Mouse (Mus musculus): ENCODE results near the gene Slc25a44.
"Not testable (repeated sequence)": the region's sequence is repeated elsewhere in the genome, so short reads cannot be mapped to it uniquely, and the experiment has no call there.

Slc25a44 gene

DNA sequence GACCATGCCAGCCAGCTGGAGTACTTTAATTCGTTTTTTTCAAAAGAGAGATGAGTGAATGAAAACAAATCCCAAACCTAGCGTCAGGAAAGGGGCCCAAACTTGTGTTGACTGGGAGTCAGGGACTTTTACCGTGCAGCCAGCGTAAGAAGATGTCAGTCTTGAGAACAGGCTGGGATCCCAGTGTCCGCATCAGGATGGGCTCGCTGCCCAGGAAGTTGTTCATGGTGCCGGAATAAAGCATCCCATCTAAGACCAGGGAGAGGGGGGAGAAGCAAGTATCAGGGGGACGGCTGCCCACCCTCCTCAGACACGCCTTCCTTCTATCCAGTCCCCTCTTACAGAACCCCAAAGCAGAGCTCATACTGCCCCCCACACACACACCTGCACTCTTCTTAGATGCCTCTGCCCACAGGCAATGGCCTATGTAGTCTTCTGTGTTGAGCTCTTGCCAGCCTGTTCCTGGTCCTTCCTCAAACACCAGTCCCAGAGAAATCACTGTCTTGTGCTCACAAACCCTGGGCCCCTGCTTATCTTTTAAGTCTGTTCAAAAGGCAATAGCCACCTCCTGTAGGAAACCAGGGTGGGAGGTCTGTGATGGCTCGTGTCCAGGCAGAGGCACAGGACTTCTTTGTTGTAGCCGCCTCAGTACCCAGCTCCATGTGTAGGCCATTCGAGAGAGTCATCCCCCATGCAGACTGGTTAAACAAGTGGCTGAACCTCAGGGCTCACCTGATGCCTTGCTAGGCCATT is 25.6 kb upstream of the Slc25a44 start:
- no peak for DNase-seq (ENCODE audit: low spot score in 2 of 2)

DNA sequence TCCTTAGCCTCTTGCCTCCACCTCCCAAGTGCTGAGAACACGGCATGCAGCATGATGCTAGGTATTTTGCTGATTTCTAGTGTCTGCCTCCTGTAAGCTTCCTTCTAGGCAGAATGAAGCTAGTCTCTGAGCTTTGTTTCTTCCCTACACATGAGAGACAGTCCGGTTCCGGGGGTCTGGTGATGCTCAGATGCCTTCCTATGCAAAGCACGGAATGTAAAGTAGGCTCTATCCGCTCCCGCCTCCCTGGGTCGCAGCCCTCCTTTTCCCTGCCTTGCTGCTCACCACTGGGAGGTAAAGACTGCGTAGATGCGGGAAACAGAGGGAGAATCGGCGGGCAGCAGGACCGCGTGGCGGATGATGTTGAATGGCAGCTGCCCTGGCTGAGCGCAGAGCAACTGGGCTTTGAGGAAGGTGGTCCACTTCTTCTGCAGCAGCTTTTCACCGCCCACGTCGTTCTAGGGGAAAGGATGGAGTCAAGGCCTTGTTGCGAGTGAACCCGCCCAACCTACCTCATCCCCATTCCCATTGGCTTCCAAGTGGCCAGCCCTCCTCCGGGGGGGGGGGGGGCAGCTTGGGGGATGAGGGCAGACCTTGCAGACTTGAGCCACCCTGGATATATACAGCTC is 24.6 kb upstream of the Slc25a44 start:
- peak in 1 of 2 experiments; percentile 44 for DNase-seq (ENCODE audit: low spot score in 2 of 2)

DNA sequence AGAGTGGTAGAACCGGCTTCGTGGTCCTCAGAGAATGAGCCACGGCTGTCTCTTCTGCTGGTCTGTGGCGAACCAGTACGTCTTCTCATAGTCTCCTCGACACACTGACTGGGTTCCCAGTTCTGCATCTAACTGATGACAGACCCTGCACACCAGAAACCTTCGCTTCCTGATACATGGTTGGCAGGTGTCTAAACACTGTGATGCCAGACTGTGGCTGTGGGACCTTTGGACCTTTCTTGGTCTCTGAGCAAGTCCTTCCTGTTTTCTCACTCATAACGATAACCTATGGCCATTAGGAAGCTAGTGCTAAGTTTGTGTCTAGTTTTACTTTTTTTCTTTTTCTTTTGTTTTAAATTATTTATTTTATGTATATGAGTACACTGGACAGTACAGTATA is 23.5 kb upstream of the Slc25a44 start:
- DNase-seq (ENCODE audit: low spot score in 2 of 2), result no peak

DNA sequence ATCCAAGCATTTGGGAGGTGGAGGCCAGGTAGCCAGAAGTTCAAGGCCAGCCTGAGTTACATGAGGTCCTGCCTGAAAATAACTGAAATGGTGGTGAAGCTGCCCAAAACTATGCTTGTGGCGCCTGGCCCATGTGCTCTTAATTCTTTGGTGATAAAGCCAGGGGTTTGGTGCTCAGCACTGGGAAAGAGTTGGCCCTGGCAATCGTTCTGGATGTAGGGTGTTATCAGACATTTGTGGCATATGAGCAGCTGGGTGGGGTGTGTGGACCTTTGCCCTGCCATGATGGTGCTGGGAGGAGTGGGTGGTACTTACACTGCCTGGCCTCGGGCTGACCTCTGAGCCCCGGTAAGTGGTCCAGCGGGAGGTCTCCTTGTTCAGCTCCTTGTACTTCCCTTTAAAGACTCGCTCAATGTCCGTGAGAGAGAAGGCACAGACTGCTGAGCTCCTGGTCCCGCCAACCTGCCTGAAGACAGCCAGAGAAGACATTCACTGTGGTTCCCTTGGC is 22.8 kb upstream of the Slc25a44 start:
- DNase-seq (ENCODE audit: low spot score in 2 of 2), result no peak

DNA sequence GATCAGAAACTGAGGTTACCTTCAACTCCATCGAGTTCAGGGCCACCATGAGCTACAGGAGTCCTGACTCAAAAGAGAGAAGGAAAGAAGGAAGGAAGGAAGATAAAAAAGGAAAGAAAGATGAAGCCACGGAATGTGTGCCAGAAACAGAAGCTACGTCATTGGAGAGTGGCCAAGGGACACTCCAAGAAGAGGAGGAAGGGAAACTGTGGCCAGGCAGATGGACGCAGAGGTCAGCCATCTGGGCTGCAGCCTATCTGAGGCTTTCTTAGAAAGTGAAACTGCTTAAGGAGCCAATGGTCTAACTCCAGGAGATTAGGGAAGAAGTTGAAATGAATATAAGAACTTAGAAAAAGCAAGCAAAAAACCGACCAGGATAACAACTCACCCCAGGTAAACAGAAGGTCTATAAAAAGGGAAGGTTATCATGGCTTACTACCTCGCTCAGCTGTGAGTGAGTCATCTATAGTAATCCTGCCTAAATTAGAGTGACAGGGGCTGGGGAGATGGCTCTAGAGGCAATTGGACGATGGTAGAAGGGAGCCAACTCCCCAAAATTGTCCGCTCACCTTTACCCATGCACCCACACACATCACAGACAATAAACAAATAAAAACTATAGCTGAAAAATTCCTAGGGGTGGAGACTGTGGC is 21.7 kb upstream of the Slc25a44 start:
- no peak for DNase-seq (ENCODE audit: low spot score in 2 of 2)

DNA sequence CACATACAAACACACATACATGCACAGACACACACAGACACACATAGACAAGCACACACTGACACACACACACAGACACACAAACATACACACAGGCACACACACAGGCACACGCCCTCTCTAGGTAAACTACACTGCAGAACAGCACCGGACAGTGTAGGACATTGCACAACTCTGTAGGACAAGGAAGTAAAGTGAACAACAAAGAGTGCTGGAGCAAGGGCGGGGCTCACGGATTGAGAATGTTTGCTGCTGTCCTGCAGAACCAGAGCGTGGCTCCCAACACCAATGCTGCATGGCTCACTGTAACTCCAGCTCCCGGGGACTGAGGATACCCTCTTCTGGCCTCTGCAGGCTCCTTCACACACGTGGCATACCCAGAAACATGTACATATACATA is 17.9 kb upstream of the Slc25a44 start:
- DNase-seq (ENCODE audit: low spot score in 2 of 2), result no peak

DNA sequence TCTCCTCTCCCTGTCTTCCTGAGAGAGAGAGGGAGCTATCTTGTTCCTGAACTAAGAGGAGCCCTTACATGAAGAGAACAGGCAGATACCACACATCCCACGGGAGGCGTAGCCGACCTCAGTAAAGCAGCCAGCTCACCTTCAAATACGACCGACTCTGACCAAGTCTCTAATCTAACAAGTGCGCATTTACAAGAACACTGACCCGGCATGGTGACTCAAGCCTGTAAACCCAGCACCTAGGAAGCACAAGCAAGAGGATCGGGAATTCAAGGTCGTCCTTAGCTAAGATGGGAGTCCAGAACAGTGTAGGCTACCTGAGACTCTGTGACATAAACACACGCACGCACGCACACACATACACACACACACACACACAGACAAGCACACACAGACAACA is 17.5 kb upstream of the Slc25a44 start:
- DNase-seq (ENCODE audit: low spot score in 2 of 2), result no peak

DNA sequence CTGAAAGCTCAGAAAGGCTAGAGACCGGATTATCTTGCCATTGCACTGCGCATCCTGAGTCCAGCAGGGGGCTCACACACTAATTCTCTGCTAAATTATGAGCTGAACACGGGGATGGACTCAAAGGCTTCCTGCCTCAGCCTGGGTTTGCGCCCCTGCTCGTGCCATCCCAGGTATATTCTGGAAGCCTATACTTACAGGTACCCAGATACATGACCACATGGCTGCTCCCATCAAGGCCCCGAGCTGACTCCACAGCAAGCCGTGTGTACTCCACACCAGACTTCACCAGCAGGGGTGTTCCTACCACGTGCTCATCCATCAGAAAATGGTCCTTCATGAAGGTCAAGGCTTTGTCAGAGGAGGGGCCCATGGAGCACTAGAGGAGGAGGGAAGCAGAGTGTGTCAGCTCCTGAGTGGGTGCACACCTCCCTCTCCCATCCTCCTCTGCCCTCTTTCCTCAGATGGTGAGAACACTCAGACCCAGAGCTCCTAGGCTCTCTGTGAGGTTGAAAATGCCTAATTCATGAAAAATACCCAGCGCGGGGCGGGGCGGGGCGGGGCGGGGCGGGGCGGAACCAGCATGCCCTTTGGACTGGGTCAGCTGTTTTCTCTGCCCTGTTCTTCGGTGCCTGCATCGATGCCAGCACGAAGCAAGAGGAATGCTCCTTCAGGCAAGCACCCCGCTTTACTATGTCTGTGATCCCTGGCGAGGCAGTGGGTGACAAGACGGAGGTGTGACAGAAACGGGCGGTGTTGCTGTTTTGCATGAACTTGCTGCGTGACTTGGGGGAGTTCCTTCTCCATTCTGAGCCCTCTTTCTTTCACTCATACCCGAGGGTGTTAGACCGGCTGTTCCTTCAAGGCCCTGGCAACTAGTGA is 15.8 kb upstream of the Slc25a44 start:
- DNase-seq (ENCODE audit: low spot score in 2 of 2), result no peak

DNA sequence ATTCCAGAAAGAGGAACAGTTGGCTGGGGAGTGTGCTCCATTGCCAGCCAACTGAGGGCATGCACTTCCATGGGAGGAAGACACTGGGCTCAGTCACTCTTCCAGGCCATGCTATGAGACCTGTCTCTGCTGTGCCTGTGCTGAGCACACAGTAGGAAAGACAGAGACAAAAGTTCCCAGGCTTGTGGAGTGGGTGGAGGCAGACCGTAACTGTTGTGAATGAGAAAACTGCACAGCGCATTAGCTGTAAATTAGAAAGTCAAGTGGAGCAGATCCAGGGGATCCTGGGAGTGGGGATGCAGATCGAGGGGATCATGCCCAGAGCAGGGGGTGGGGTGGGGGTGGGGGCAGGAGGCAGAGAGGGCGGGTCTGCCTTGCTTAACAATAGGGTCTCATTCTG is 14.6 kb upstream of the Slc25a44 start:
- DNase-seq (ENCODE audit: low spot score in 2 of 2), result no peak

DNA sequence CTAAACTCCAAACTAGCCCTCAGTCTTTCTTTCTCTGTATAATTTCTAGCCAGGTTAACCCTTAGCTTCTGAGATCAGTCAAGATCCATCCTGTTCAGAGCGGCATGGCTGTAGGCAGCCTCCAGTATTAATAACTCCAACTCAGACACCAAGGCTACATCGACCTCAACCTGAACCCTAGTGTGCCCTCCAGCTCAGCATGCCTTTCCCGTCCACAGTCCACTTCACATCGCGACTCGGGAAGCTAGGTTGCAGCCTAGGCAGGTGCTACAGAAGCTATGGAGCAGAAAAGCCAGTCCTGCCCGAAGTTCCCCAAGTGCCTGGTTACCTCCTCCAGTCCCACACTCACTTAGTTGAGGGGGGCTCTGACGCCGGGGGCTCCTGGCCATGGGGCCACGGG is 12.5 kb upstream of the Slc25a44 start:
- DNase-seq (ENCODE audit: low spot score in 2 of 2), result no peak

DNA sequence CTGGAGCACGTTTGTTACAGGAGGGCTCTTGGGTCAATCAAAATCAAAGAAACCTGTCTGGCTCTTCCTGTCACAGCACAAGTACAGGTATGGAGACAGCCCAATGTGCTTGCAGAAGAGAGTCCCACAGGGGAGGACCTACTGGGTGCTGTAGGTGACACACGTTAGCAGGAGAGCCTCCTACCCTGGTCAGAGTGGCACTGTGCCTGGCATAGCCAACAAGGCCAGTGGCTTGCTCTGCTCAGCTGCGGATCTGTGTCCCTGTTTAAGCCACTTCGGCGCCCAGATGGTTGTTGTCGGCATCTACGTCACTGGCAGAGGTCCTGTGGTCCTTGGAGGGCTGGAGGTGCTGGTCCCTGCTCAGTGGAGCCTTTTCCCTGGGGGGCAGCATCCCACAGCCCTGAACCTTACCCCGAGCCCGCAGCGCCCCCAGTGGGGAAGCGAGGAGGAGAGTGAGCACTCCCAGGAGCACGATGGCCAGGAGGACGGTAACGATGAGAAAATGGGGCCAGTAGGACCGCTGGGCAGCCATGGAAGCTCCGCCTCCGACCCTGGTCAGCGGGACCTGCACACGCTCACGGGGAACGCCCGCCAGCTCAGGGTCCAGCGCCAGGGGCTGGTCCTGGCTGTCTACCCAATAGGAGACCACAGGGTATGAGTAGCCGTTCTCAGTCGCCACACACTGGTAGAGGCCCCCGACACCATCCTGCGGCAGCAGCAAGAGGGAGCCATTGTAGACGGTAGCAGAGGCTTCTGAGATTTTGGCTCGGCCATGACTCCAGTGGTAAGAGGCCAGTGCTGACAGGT is 11.7 kb upstream of the Slc25a44 start:
- peak in 1 of 2 experiments; percentile 62 for DNase-seq (ENCODE audit: low spot score in 2 of 2)

DNA sequence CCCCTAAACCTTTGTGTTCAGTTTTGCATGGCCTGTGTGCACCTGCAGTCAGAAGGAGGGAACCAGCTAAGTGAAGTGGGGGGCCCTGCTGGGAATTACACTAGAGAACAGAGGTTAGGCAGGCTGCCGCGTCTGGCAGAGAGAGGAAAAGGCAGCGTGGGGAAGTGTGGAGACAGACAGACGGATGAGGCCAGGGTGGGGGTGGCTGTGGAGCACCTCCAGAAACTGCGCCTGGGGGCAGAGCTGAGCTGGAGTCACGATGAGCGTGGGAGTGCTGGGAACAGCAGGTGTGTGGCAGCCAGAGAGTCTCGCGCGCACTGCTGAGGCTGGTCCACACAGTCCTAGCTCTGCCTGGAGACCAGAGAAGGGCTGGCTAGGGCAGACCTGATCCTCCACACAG is 10.6 kb upstream of the Slc25a44 start:
- no peak for DNase-seq (ENCODE audit: low spot score in 2 of 2)

DNA sequence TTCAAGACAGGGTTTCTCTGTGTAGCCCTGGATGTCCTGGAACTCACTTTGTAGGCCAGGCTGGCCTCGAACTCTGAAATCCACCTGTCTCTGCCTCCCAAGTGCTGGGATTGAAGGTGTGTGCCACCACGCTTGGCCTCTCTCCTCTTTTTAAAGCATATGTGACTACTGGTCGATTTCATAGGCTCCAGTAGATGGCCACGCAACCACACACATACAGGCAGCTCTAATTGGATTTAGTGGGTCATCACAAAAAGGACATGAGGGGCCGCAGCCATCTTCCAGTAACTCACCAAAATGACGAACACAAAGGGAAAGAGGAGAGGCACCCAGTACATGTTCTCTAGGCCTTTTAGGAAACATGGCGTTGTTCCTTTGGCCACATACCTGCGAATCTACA is 3.7 kb upstream of the Slc25a44 start:
- not testable (repeated sequence) for DNase-seq (ENCODE audit: low spot score in 2 of 2)

DNA sequence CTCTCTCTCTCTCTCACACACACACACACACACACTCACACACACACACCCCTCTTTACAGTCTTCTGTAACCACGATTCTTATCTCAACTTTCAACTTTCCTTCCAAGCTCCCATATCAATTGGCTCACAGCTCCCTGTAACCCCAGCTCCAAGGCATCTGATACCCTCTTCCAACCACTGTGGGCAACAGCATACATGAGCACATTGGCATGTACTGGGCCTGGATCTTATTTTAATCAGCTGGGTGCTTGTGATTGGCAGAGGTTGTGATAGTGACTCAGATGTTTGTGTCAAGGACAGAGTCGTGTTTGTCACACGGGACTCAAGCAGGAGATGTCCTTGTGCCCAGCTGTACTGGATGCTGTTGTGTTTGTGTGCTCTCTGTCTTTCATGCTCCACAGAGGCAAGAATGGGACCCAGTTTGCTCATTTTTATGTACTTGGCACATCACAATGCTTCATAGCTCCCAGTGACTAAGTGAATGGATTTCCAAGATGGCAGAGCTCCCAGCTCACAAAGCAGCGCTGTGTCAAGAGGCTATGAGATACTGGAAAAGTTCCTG is 2.5 kb upstream of the Slc25a44 start:
- no peak for DNase-seq (ENCODE audit: low spot score in 2 of 2)

DNA sequence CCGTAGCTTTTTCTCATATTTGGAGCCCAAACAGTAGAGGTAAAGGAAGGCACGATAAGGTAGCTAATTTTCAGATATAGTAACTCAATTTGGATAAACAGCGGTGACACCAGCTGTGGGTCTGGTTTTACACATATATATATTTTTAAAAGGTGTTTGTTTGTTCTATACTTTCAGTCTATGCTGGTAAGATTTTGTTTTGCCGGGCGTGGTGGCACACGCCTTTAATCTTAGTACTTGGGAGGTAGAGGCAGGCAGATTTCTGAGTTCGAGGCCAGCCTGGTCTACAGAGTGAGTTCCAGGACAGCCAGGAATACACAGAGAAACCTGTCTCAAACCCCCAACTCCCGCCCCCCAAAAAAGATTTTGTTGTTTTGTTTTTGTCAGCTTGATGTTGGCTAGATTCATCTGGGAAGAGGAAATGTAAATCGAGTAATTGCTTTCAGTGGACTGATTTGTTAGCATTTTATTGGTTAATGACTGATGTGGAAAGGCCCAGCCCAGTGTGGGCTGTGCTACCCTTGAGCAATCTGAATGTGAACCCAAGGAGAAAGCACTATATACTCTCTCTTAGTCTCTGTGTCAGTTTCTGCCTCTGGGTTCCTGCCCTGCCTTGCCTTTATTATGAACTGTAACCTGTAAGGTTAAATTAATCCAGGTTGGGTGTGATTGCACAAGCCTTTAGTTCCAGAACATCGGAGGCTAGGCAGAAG is 925 bp upstream of the Slc25a44 start:
- DNase-seq (ENCODE audit: low spot score in 2 of 2), result no peak

DNA sequence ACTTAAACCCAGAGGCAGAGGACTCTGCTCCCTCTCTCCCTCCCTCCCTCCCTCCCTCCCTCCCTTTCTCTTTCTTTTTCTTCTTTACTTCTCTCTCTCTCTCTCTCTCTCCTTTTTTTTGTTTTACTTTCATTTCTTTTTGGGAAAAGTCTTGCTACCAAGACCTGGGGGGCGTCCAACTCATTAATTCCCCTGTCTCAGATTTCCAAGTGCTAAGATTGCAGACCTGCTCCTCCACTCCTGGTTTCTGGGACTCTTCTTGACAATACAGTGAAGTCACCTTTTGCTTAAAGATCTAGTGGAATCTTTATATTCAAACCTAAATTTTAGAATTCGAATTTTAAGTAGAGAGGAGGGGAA is 371 bp upstream of the Slc25a44 start:
- no peak for DNase-seq (ENCODE audit: low spot score in 2 of 2)

DNA sequence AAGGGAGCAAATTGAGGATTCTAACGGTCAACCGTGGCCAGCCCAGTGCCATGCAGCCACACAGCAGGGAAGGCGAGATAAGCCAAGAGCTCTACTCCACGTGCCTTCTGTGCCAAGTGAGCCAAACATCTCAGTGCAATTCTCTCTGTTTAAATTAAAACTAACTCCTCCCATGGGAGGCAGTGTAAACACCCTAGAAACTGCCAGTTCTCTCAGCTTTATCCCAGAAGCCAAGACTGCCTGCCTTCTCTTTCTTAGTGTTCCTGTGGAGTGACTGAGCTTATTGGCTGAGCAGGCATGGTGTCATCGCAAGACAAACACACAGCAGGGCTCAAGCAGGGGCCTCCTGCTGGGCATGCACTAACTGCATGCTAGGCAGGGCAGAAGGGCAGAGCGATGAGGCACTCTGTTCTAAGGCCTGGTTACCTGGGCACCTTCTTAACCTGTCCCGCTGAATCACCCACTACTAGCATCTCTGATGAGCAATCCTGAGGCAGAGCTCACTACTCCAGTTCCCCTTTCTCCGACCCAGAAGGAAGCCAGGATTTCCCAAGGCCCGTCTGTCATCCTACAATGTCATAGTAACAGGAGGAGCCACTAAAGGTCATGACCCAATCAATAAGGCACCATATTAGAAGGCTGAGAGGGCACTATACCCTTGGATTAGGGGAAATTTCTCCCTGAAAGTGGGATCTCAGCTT is 2.8 kb downstream of the Slc25a44 start:
- no peak for DNase-seq (ENCODE audit: low spot score in 2 of 2)

DNA sequence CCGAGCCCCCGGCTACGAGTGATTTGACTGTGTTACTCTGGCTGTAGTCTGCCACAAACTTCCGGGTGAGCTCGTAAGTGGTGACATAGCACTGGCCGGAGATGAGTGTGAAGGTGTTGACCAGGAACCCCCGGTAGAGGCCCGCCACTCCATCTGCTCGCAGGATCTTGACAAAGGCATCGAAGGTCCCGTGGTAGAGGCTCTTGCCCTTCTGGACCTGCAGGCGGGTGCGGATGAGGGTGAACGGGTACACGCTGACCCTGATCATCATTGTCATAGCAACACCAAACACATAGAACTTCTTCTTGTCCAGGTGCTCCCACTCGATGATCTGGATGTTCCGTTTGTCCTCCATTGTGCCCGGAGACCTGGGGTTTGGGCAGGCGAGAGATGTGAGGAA is 4.2 kb downstream of the Slc25a44 start:
- DNase-seq (ENCODE audit: low spot score in 2 of 2), result no peak

DNA sequence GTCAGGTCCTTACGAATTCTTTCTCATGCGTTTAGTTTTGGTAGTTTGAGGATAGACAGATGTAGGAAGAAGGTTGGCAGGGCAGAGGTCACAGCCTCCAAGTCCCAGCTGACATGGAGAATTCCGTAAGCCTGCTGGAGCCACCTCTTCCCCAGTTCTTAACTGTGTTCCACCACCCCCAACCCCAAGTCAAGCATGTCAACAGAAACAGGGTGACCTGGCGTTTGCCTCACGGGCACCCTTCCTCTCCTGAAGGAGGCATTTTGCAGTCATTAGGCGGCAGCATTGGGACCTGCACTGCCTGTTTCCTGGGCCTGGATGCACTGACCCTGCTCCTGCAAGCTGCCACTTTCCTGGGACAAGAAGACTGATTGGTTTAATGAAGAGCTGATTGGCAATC is 6.9 kb downstream of the Slc25a44 start:
- no peak for DNase-seq (ENCODE audit: low spot score in 2 of 2)

DNA sequence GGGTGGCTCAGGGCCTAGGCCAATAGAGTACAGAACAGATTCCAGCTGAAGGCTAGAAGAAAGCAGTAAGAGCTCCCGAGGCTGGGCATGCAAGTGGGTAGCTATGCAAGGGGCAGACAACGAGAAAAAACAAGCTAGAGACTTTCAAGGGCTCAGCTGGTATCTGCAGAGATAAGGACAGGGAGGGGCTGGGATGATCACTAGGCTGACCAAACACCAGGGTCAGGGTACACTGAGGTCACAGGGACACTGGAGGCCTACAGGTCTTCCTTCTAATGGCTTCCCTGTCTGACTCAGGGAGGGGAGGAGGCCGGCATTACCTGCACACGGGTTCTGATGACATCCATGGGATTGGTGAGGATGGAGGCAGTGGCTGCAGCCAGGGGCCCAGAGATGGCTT is 9.3 kb downstream of the Slc25a44 start:
- DNase-seq (ENCODE audit: low spot score in 2 of 2), result no peak

All from cerebellum, postnatal 4 days (tissue).